Mouse (Mus musculus): Measurements from ENCODE around the gene Ccdc97. TPM values are rescaled to one million over a fixed set of nuclear protein-coding genes. Genes with fewer than 3 reads are reported as not detected.
A peak's percentile ranks its signal among the peaks of the same experiment; 100 is the strongest.
"Not testable (repeated sequence)": the region's sequence is repeated elsewhere in the genome, so short reads cannot be mapped to it uniquely, and the experiment has no call there.

Gene Ccdc97
- total RNA-seq, 2 experiments from 2014 or later: 62.9 to 67.4 TPM

DNA sequence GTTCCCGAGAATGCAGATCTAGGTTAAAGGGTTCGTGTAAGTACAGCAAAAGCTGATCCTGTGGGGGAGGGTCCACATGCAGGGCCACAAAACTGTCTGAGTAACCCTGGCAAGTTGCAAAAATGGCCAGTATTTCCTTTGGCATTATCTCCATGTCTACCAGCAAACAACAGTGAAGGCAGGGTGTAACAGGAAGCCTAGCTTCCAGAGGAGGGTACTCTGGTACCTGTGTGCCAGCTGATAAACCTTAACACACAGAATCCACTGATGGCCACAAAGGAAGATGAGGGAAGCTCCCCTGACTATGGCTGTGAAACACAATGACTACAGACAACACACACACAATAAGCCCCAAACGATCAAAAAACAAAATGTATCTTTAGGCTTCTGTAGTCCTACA, 19.4 kb upstream of the Ccdc97 start:
- no peak for DNase-seq (ENCODE audit: low spot score in 2 of 2)

DNA sequence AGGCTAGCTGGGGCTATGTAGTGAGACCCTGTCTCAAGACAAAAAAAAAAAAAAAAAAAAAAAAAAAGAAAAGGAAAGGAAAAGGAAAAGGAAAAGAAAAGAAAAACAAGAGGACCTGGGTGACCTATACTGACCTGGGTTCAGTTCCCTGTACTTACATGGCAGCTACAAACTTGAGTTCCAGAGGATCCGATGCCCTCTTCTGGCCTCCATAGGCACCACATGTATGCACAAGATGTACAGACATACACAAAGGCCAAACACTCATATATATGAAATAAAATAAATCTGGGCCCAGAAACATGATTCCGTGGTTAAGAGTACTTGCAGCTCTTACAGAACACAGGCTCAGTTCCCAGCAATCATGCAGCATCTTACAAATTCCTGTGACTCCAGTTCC, 18.0 kb upstream of the Ccdc97 start:
- no peak overlapping the region for H3K27ac ChIP-seq
- DNase-seq (ENCODE audit: low spot score in 2 of 2): no peak
- peak; percentile 55 for TF ChIP-seq CTCF (conservative IDR thresholded peaks at IDR 0.05)
- H3K4me3 ChIP-seq: no peak overlapping the region

More for the DNA sequence above, 19.4 kb upstream of the Ccdc97 start:
- H3K4me3 ChIP-seq: no peak overlapping the region
- H3K27ac ChIP-seq: no peak overlapping the region
- TF ChIP-seq CTCF (conservative IDR thresholded peaks at IDR 0.05): no peak

GRCm38 (mm10) chr7:25734991-25735390, 16.1 kb upstream of the Ccdc97 start:
- TF ChIP-seq CTCF (conservative IDR thresholded peaks at IDR 0.05): no peak
- H3K27ac ChIP-seq: no peak overlapping the region

GRCm38 (mm10) chr7:25731294-25732055, 12.6 kb upstream of the Ccdc97 start:
- no peak overlapping the region for H3K27ac ChIP-seq
- DNase-seq (ENCODE audit: low spot score in 2 of 2): no peak
- no peak for TF ChIP-seq CTCF (conservative IDR thresholded peaks at IDR 0.05)
- no peak overlapping the region for H3K4me3 ChIP-seq

More at GRCm38 (mm10) chr7:25734991-25735390, 16.1 kb upstream of the Ccdc97 start:
- no peak for DNase-seq (ENCODE audit: low spot score in 2 of 2)
- H3K4me3 ChIP-seq: no peak overlapping the region

- H3K4me3 ChIP-seq: no peak overlapping the region
Observed at GRCm38 (mm10) chr7:25729862-25730261, 11.0 kb upstream of the Ccdc97 start.

GRCm38 (mm10) chr7:25729396-25729795, 10.5 kb upstream of the Ccdc97 start:
- H3K4me3 ChIP-seq: no peak overlapping the region
- no peak overlapping the region for H3K27ac ChIP-seq
- DNase-seq (ENCODE audit: low spot score in 2 of 2): no peak
- TF ChIP-seq CTCF (conservative IDR thresholded peaks at IDR 0.05): no peak

More at GRCm38 (mm10) chr7:25729862-25730261, 11.0 kb upstream of the Ccdc97 start:
- TF ChIP-seq CTCF (conservative IDR thresholded peaks at IDR 0.05): no peak
- no peak for DNase-seq (ENCODE audit: low spot score in 2 of 2)
- H3K27ac ChIP-seq: no peak overlapping the region

- no peak for DNase-seq (ENCODE audit: low spot score in 2 of 2)
Observed at GRCm38 (mm10) chr7:25727800-25728199, 8.9 kb upstream of the Ccdc97 start.

DNA sequence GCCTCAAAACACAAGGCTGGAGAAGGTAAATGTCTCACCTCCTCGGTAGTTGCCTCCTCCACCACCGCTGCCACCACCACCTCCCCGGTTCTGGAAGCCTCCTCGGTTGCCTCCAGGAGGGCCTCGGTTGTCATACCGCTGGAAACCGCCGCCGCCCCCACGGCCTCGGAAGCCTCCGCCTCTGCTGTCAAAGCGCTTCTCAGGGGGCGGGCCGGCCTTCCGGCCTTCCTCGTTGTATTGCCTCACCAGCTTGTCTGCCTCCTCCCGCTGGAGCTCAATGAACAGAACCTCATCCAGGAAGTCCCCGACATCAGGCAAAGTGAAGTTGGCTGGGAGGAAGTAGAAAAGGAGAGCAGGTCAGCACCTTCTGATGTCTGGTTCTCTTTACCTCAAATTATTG, 7.0 kb upstream of the Ccdc97 start:
- H3K27ac ChIP-seq: no peak overlapping the region
- H3K4me3 ChIP-seq: no peak overlapping the region
- DNase-seq (ENCODE audit: low spot score in 2 of 2): no peak
- no peak for TF ChIP-seq CTCF (conservative IDR thresholded peaks at IDR 0.05)

More at GRCm38 (mm10) chr7:25727800-25728199, 8.9 kb upstream of the Ccdc97 start:
- Histone ChIP-seq H3K27ac (no peak overlapping the region), H3K4me3 (no peak overlapping the region)
- no peak for TF ChIP-seq CTCF (conservative IDR thresholded peaks at IDR 0.05)

DNA sequence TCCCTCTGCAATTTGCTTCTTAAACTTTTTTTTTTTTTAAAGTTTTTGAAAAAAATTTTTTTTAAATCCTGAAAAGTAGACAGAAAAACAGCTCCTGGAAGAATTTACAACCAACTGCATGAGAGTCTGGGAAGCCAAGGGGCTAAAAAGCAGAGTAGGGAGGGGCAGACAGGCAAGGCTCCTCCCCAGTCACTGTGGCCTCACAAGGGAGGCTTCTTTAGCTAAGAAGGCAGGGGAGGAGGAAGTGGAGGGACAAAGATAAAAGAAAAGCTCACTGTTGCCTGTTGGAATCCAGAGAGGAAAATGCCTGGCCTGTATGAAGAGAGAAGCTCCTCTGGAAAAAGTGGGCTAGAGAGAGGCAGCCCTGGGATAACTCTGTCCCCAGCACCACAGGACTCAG, 2.9 kb upstream of the Ccdc97 start:
- DNase-seq (ENCODE audit: low spot score in 2 of 2); H3K27ac ChIP-seq; H3K4me3 ChIP-seq: not testable (repeated sequence)

DNA sequence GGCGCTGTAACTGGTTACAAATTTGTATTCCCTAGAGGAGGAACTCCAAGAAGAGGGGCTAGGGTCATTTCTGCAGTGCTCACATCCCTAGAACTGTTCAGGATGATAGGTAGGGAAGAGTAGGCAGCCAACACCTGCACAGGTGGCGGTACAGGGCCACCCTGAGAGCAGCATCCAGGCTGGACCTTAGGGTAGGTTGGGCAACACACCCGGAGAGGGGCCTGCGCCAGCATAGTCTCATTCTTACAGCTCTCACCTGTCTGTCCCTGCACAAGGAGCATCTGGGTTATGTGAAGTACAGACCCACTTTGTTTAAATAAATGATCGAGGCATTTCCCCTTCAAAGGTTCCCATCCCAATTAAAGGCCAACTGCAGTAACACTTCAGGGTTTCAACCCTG, 1.9 kb upstream of the Ccdc97 start:
- Histone ChIP-seq H3K4me3 (no peak overlapping the region), H3K27ac (no peak overlapping the region)
- no peak for TF ChIP-seq CTCF (conservative IDR thresholded peaks at IDR 0.05)
- DNase-seq (ENCODE audit: low spot score in 2 of 2): no peak

- no peak overlapping the region; the same call in 1 of the 2 replicates for H3K4me3 ChIP-seq
- TF ChIP-seq CTCF (conservative IDR thresholded peaks at IDR 0.05): peak; percentile 90
- peak; percentile 74 to 85 for DNase-seq (ENCODE audit: low spot score in 2 of 2)
Observed at GRCm38 (mm10) chr7:25719761-25720610, 1.1 kb upstream of the Ccdc97 start.

DNA sequence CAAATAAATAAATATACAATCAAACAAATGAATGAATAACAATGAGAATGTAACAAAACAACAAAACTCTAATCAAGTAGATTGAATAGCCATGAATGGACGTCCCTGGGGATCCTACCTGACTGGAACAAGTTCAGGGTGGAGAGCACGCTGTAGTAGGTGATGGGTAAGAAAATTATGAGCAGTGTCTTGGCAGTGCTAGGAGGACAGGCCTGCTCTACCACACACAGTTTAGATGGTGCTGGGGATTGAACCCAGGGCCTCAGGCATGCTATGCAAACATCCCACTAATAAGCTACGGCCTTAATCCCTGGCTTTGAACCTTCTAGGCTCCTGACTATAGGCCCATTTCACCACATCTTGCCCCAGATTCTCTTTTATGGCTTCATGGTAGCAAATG, 1.4 kb downstream of the Ccdc97 start:
- Histone ChIP-seq H3K4me3 (peak overlapping the region; percentile 86), H3K27ac (no peak overlapping the region)
- no peak for TF ChIP-seq CTCF (conservative IDR thresholded peaks at IDR 0.05)
- DNase-seq (ENCODE audit: low spot score in 2 of 2): no peak

More at GRCm38 (mm10) chr7:25719761-25720610, 1.1 kb upstream of the Ccdc97 start:
- H3K27ac ChIP-seq: no peak overlapping the region

DNA sequence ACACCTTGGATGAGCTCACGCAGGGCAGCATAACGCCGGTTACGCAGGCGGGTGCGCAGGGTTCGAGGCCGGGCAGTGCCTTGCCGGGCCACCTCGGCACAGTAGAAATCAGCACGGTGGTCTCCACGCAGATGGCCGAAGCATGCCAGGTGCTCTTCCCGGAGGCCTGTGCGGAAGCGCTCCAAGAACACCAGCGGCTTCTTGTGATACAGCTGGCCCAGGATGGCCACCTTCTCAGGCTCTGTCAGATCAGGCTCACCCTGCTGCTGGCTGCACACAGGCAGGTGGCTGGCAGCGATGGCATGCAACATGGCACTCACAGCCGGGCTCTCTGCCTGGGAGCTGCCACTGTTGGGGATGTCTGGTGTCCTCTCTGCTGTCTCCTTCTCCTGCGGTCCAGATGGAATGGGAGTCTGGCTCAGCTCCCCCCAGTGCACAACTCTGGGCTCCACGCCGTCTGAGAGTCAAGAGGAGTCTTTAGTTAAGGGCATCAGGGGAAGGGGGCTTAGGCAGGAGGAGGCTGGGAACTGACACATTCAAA, 3.1 kb downstream of the Ccdc97 start:
- H3K4me3 ChIP-seq: no peak overlapping the region
- peak overlapping the region; percentile 57; the same call in 1 of the 2 replicates for H3K27ac ChIP-seq
- TF ChIP-seq CTCF (conservative IDR thresholded peaks at IDR 0.05): no peak
- DNase-seq (ENCODE audit: low spot score in 2 of 2): no peak
